Mouse (Mus musculus) CD8-positive naive resting alpha-beta T cell, adult 2 months (primary cell): Measurements from ENCODE around the gene Brca2.
"Not testable (repeated sequence)": the region's sequence is repeated elsewhere in the genome, so short reads cannot be mapped to it uniquely, and the experiment has no call there.

Experiments used
- DNase-seq, 2 experiments: peaks; one replicate each; pipeline ENCODE4 v3.0.0; 2022; ENCODE audit warnings: low read depth in 2 of 2, low spot score in 2 of 2

Brca2 gene

GRCm38 (mm10) chr5:150521937-150522866 lies at the start of gene Brca2:
TSS of gene Brca2 (plus strand) at chr5:150522630.
- peak; percentile 83 to 89 for DNase-seq

GRCm38 (mm10) chr5:150477364-150477763 lies 45.1 kb upstream of the Brca2 start:
- DNase-seq: no peak

GRCm38 (mm10) chr5:150478612-150479011 lies 43.8 kb upstream of the Brca2 start:
- DNase-seq: no peak

- DNase-seq: no peak
Observed at GRCm38 (mm10) chr5:150485198-150485597, 37.2 kb upstream of the Brca2 start.

GRCm38 (mm10) chr5:150490285-150490684 lies 32.1 kb upstream of the Brca2 start:
- DNase-seq: no peak

GRCm38 (mm10) chr5:150490821-150491220 lies 31.6 kb upstream of the Brca2 start:
- DNase-seq: no peak

GRCm38 (mm10) chr5:150491573-150492173 lies 30.8 kb upstream of the Brca2 start:
- DNase-seq: not testable (repeated sequence)

GRCm38 (mm10) chr5:150495792-150496191 lies 26.6 kb upstream of the Brca2 start:
- DNase-seq: peak; percentile 30 to 54

GRCm38 (mm10) chr5:150510451-150511225 lies 11.8 kb upstream of the Brca2 start:
- no peak for DNase-seq

- no peak for DNase-seq
Observed at GRCm38 (mm10) chr5:150513264-150513663, 9.2 kb upstream of the Brca2 start.

- DNase-seq: no peak
Observed at GRCm38 (mm10) chr5:150514027-150514426, 8.4 kb upstream of the Brca2 start.

GRCm38 (mm10) chr5:150518064-150518463 lies 4.4 kb upstream of the Brca2 start, which contains the start of gene Zar1l:
TSS of gene Zar1l (minus strand) at chr5:150518164.
- DNase-seq: no peak

- peak in 1 of 2 experiments; percentile 36 for DNase-seq
Observed at GRCm38 (mm10) chr5:150519551-150519950, 2.9 kb upstream of the Brca2 start.

- DNase-seq: no peak
Observed at GRCm38 (mm10) chr5:150522867-150523234, 421 bp downstream of the Brca2 start.

- DNase-seq: no peak
Observed at GRCm38 (mm10) chr5:150525239-150525638, 2.8 kb downstream of the Brca2 start.

- no peak for DNase-seq
Observed at GRCm38 (mm10) chr5:150541302-150541701, 18.9 kb downstream of the Brca2 start.

- no peak for DNase-seq
Observed at GRCm38 (mm10) chr5:150543184-150543583, 20.8 kb downstream of the Brca2 start.

- no peak for DNase-seq
Observed at GRCm38 (mm10) chr5:150551637-150552036, 29.2 kb downstream of the Brca2 start.

GRCm38 (mm10) chr5:150559519-150560103 lies 37.2 kb downstream of the Brca2 start:
- no peak for DNase-seq

- DNase-seq: no peak
Observed at GRCm38 (mm10) chr5:150560851-150561250, 38.4 kb downstream of the Brca2 start.

- no peak for DNase-seq
Observed at GRCm38 (mm10) chr5:150561376-150561775, 38.9 kb downstream of the Brca2 start.
